Mouse (Mus musculus): ENCODE results near the gene Trpv5. TPM values are rescaled to one million over a fixed set of nuclear protein-coding genes. Genes with fewer than 3 reads are reported as not detected.

Trpv5 gene
- total and polyA plus RNA-seq, 3 experiments, result not detected

DNA sequence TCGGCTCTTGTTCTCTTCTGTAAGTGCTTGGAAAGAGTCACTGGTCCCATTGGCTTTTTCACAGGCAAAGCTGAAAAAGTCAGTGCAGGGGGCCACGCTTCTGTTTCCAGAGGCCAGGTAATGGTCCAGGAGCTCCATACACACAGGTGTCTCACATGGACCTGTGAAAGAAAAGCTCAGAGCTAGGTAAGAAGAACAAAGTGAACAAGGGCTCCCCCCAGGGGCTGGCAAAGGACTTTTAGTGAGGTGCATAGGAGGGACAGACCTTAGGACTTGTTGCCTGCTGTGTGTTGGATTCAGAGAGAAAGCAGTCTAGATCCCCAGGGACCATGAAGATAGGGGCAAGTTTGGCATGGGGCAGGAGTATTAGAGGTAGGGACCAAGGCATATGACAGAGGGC is 22.4 kb upstream of the Trpv5 start:
- peak; percentile 14 for DNase-seq (ENCODE audit: extremely low read depth)
- in situ Hi-C loops (cut with MboI; ENCODE audit: low pct_ligation_motif_present, low pct_unique_long_range_greater_than_20kb, low sequenced_read_pairs), result no loop called here
- H3K27ac ChIP-seq (ENCODE audit: insufficient read depth, low read depth), result no peak overlapping the region

DNA sequence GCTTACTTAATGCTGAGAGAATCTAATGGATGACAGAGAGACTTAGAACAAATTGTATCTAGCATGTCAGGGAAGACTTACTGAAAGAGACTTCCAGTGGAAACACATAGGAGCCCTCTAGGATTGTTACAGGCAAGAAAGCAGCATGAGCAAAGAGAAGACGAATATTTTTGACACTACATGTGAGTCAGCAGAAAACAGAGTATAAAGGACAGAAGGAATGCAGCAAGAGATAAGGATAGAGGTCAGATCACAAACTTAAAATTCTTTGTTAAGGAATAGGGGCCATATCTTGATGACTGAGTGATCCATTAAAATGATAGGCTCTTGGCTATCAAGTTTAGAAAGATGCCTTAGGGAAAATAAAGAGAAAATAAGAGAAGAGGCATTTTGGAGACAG is 20.7 kb upstream of the Trpv5 start:
- Histone ChIP-seq H3K27ac (ENCODE audit: insufficient read depth, low read depth) (no peak overlapping the region), H3K4me1 (ENCODE audit: control insufficient read depth in 1 of 2, insufficient read depth in 2 of 2) (no peaks in the 10 kb centered on the region), H3K4me2 (ENCODE audit: insufficient read depth, low read depth, poor library complexity, severe bottlenecking) (no peak overlapping the region), H3K4me3 (replicated peaks in 1 of 3; ENCODE audit: low read depth in 2 of 3, low read length in 2 of 3, poor library complexity in 1 of 3) (no peak overlapping the region), H3K36me3 (replicated peaks in 1 of 2; ENCODE audit: control insufficient read depth in 1 of 2, insufficient read depth in 1 of 2, low read length in 1 of 2) (no peaks in the 10 kb centered on the region), H3K9ac (ENCODE audit: insufficient read depth, low read depth) (no peak overlapping the region), H3K79me2 (replicated peaks; ENCODE audit: control insufficient read depth, extremely low read depth, insufficient read depth, poor library complexity, severe bottlenecking) (no peaks in the 10 kb centered on the region), H3K27me3 (replicated peaks) (no peaks in the 10 kb centered on the region), H3K9me3 (replicated peaks; ENCODE audit: low read length) (no peaks in the 10 kb centered on the region)
- in situ Hi-C loops (cut with MboI; ENCODE audit: low pct_ligation_motif_present, low pct_unique_long_range_greater_than_20kb, low sequenced_read_pairs) (no loop called here), dilution Hi-C loops (cut with MboI; ENCODE audit: extremely low pct_ligation_motif_present, extremely low pct_unique_long_range_greater_than_20kb, low sequenced_read_pairs) (no loop called here)
- no peak for DNase-seq (ENCODE audit: extremely low read depth)
- TF ChIP-seq MEF2A (IDR thresholded peaks at IDR 0.05; ENCODE audit: borderline replicate concordance, low read depth, low read length) (no peak), ZC3H11A (IDR thresholded peaks at IDR 0.05; ENCODE audit: low read depth, low read length) (no peak), UBTF (IDR thresholded peaks at IDR 0.05; ENCODE audit: low read depth, low read length) (no peak), USF2 (conservative IDR thresholded peaks at IDR 0.05; ENCODE audit: low read depth, low read length) (no peak), KAT2A (IDR thresholded peaks at IDR 0.05; ENCODE audit: insufficient replicate concordance, low read length) (no peak)

More for the DNA sequence above, 22.4 kb upstream of the Trpv5 start:
- Histone ChIP-seq H3K27me3 (replicated peaks) (no peaks in the 10 kb centered on the region), H3K36me3 (replicated peaks in 1 of 2; ENCODE audit: control insufficient read depth in 1 of 2, insufficient read depth in 1 of 2, low read length in 1 of 2) (no peaks in the 10 kb centered on the region), H3K4me3 (replicated peaks in 1 of 3; ENCODE audit: low read depth in 2 of 3, low read length in 2 of 3, poor library complexity in 1 of 3) (no peak overlapping the region), H3K9ac (ENCODE audit: insufficient read depth, low read depth) (no peak overlapping the region), H3K79me2 (replicated peaks; ENCODE audit: control insufficient read depth, extremely low read depth, insufficient read depth, poor library complexity, severe bottlenecking) (no peaks in the 10 kb centered on the region), H3K4me1 (ENCODE audit: control insufficient read depth in 1 of 2, insufficient read depth in 2 of 2) (no peaks in the 10 kb centered on the region), H3K9me3 (replicated peaks; ENCODE audit: low read length) (no peaks in the 10 kb centered on the region), H3K4me2 (ENCODE audit: insufficient read depth, low read depth, poor library complexity, severe bottlenecking) (no peak overlapping the region)
- peak; percentile 2 for TF ChIP-seq RAD21 (IDR thresholded peaks at IDR 0.05; ENCODE audit: low read depth, low read length)
- TF ChIP-seq CTCF (conservative IDR thresholded peaks at IDR 0.05 in 1 of 2, IDR thresholded peaks at IDR 0.05 in 1 of 2; ENCODE audit: low read depth in 2 of 2, low read length in 2 of 2), result peak in 1 of 2 experiments; percentile 22; a peak in 1 of 4 replicates
- TF ChIP-seq CHD2 (IDR thresholded peaks at IDR 0.05; ENCODE audit: low read length), result no peak
- dilution Hi-C loops (cut with MboI; ENCODE audit: extremely low pct_ligation_motif_present, extremely low pct_unique_long_range_greater_than_20kb, low sequenced_read_pairs), result no loop called here

DNA sequence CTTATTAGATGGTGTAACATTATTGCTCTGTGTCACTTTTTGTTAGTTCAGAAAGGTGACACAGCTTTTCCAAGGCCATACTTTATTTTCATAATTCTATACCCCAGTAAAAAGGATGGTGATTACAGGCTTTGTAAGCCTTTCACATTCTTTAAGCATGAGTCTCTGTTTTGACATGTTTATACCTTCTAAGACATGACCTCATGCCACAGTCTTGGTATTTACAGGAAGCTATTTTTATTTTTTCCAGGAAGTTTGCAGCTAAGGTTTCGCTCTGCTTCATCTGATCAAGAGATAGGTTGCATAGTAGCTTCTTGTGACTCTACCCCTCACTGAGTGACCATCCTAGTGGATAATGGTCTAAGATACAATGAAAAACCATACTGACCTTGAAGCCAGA is 13.8 kb upstream of the Trpv5 start:
- TF ChIP-seq TCF12 (IDR thresholded peaks at IDR 0.05; ENCODE audit: low read depth, low read length), result no peak
- no peak for TF ChIP-seq ELF1 (IDR thresholded peaks at IDR 0.05; ENCODE audit: low read depth, low read length)
- Histone ChIP-seq H3K9ac (ENCODE audit: insufficient read depth, low read depth) (no peak overlapping the region), H3K79me2 (replicated peaks; ENCODE audit: control insufficient read depth, extremely low read depth, insufficient read depth, poor library complexity, severe bottlenecking) (no peaks in the 10 kb centered on the region), H3K36me3 (replicated peaks in 1 of 2; ENCODE audit: control insufficient read depth in 1 of 2, insufficient read depth in 1 of 2, low read length in 1 of 2) (no peaks in the 10 kb centered on the region), H3K4me3 (replicated peaks in 1 of 3; ENCODE audit: low read depth in 2 of 3, low read length in 2 of 3, poor library complexity in 1 of 3) (no peak overlapping the region), H3K4me1 (ENCODE audit: control insufficient read depth in 1 of 2, insufficient read depth in 2 of 2) (no peaks in the 10 kb centered on the region), H3K27ac (ENCODE audit: insufficient read depth, low read depth) (no peak overlapping the region), H3K27me3 (replicated peaks) (no peaks in the 10 kb centered on the region), H3K9me3 (replicated peaks; ENCODE audit: low read length) (no peaks in the 10 kb centered on the region), H3K4me2 (ENCODE audit: insufficient read depth, low read depth, poor library complexity, severe bottlenecking) (no peak overlapping the region)
- DNase-seq (ENCODE audit: extremely low read depth), result no peak
- in situ Hi-C loops (cut with MboI; ENCODE audit: low pct_ligation_motif_present, low pct_unique_long_range_greater_than_20kb, low sequenced_read_pairs), result no loop called here
- dilution Hi-C loops (cut with MboI; ENCODE audit: extremely low pct_ligation_motif_present, extremely low pct_unique_long_range_greater_than_20kb, low sequenced_read_pairs), result no loop called here

All from CH12.LX (cell line).